Mouse (Mus musculus) liver, embryonic 11.5 days (tissue): ENCODE measurements around the gene AY761185. TPM values are rescaled to one million over a fixed set of nuclear protein-coding genes. Genes with fewer than 3 reads are reported as not detected.

Source experiments
- polyA plus RNA-seq: library from polyadenylated mRNA; unstranded; fragments of >200 nt; fragmentation: Nextera tagmentation; extraction: Ambion mirVana; gene quantifications from 2 replicates; pipeline ENCODE4 v1.2.1, GENCODE M21; 2014

The AY761185 gene
- polyA plus RNA-seq, 1 experiment from 2014 or later: not detected

Other genes starting within 250 kb of the AY761185 start
- gene Defb33, start 52.0 kb downstream of the AY761185 start, polyA plus RNA-seq: not detected in 2 replicates
- not detected in 2 replicates for gene Gm15056, start 42.1 kb downstream of the AY761185 start, polyA plus RNA-seq
- not detected in 2 replicates for gene Gm6040, start 22.6 kb downstream of the AY761185 start, polyA plus RNA-seq
- gene Defa21, start 80.8 kb upstream of the AY761185 start, polyA plus RNA-seq: not detected in 2 replicates
- not detected in 2 replicates for gene Defa23, start 110.3 kb upstream of the AY761185 start, polyA plus RNA-seq
- not detected in 2 replicates for gene Defa35, start 120.3 kb upstream of the AY761185 start, polyA plus RNA-seq
- gene Defa25, start 139.7 kb upstream of the AY761185 start, polyA plus RNA-seq: not detected in 2 replicates
- gene Gm14851, start 151.3 kb upstream of the AY761185 start, polyA plus RNA-seq: not detected in 2 replicates
- gene Defa30, start 189.9 kb upstream of the AY761185 start, polyA plus RNA-seq: not detected in 2 replicates
- not detected in 2 replicates for gene Defa22, start 217.6 kb upstream of the AY761185 start, polyA plus RNA-seq
- gene Defa31, start 246.9 kb upstream of the AY761185 start, polyA plus RNA-seq: not detected in 2 replicates